Mouse (Mus musculus) small intestine, adult 10 weeks (tissue): Measurements from ENCODE around the gene Enpp6. TPM values are rescaled to one million over a fixed set of nuclear protein-coding genes. Genes with fewer than 3 reads are reported as not detected.

ENCODE experiments used
- polyA plus RNA-seq: library from polyadenylated mRNA; stranded (reverse); fragments of 350-450 nt; fragmentation: Illumina TruSeq; extraction: RNeasy Lipid Tissue Mini Kit (QIAGEN cat#74804); gene quantifications from one replicate; pipeline ENCODE4 v1.2.3, GENCODE M21; 2014; ENCODE audit warnings: low replicate concordance

Enpp6 gene
- 2.4 TPM for polyA plus RNA-seq

DNA sequence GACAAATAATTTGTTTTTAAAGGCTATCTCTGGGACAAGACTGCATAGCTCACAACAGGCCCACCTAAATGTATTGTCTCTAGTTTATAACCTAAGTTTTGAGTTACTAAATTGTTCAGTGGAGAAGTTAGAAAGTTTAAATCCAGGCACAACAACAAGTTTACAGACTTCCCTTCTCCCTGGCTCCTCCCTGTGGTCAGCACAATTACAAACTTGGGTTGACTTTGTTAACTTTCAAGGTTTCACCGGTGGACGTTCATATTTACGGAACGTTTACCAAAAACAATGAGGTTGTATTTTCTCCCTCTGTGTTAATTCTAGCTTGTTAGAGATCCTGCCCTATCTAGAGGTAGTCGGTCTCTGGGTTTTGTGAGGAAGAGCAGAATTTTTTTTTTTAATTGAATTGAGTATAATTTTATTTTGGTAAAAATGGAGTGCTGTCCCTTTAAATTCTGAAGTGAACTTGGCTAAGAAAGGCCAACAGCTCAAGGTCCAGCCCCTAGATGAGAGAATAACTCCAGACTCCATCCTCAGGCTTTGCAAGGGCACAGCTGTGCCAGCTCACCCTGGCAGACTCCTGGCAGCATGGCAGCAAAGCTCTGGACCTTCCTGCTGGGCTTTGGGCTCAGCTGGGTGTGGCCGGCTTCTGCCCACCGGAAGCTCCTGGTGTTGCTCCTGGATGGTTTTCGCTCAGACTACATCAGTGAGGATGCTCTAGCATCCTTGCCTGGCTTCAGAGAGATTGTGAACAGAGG is at the start of gene Enpp6:
Enpp6 (plus strand) TSS at position 502 of the 755 bp plus-strand sequence.

Other genes with a start within 250 kb of the Enpp6 start
- 346 TPM for gene Irf2, start 247.2 kb upstream of the Enpp6 start, polyA plus RNA-seq